Mouse (Mus musculus) neural tube, embryonic 14.5 days (tissue): ENCODE data around the gene Lrba. TPM values are rescaled to one million over a fixed set of nuclear protein-coding genes. Genes with fewer than 3 reads are reported as not detected.

ENCODE experiments used
- ATAC-seq: fragments of 200-750 bp; cut with Nextera tagmentation; 2 replicates; pipeline ENCODE4 v1.8.0; 2017; ENCODE audit warnings: low read depth, mild to moderate bottlenecking, moderate TSS enrichment, moderate library complexity
- H3K27ac ChIP-seq: fragments of 300-500 bp; sonication (generic); 2 replicates; pipeline ENCODE4 v1.5.1; 2014; ENCODE audit warnings: low read depth, mild to moderate bottlenecking, control low read depth, low read length, moderate library complexity, mixed read lengths
- H3K27me3 ChIP-seq: fragments of 300-500 bp; sonication (generic); 2 replicates; pipeline ENCODE4 v1.6.1; 2014; ENCODE audit warnings: low read length; ENCODE audit not compliant: control insufficient read depth, insufficient read depth
- H3K36me3 ChIP-seq: fragments of 300-500 bp; sonication (generic); 2 replicates; pipeline ENCODE4 v1.6.1; 2014; ENCODE audit warnings: low read length, mixed read lengths; ENCODE audit not compliant: control insufficient read depth, insufficient read depth
- H3K4me1 ChIP-seq: fragments of 300-500 bp; sonication (generic); 2 replicates; pipeline ENCODE4 v1.6.1; 2014; ENCODE audit warnings: low read length; ENCODE audit not compliant: control insufficient read depth, insufficient read depth
- H3K4me2 ChIP-seq: fragments of 300-500 bp; sonication (generic); 2 replicates; pipeline ENCODE4 v1.6.1; 2014; ENCODE audit warnings: mild to moderate bottlenecking, low read depth, low read length, control low read depth
- H3K4me3 ChIP-seq: fragments of 300-500 bp; sonication (generic); 2 replicates; pipeline ENCODE4 v1.5.1; 2014; ENCODE audit warnings: low read depth, low read length, control low read depth, mixed read lengths
- H3K9ac ChIP-seq: fragments of 300-500 bp; sonication (generic); replicated peaks from 2 replicates; pipeline ENCODE4 v1.6.1; 2014; ENCODE audit warnings: low read depth, mild to moderate bottlenecking, control low read depth, low read length, mixed read lengths
- H3K9me3 ChIP-seq: fragments of 300-500 bp; sonication (generic); 2 replicates; pipeline ENCODE4 v1.6.1; 2016; ENCODE audit warnings: low read length; ENCODE audit not compliant: control insufficient read depth
- WGBS: fragments of 180-500 bp; shearing (Covaris S2); extraction: QIAGEN DNeasy Blood & Tissue Kit; methylation state at CpG from one replicate; pipeline ENCODE4 v1.1.7; 2014; 5-methylcytosine and 5-hydroxymethylcytosine counted together
- polyA plus RNA-seq: library from polyadenylated mRNA; unstranded; fragments of >200 nt; fragmentation: Nextera tagmentation; extraction: Ambion mirVana; gene quantifications from 2 replicates; pipeline ENCODE4 v1.2.1, GENCODE M21; 2014

Gene Lrba
- polyA plus RNA-seq, 1 experiment from 2014 or later, result 13.6 TPM

DNA sequence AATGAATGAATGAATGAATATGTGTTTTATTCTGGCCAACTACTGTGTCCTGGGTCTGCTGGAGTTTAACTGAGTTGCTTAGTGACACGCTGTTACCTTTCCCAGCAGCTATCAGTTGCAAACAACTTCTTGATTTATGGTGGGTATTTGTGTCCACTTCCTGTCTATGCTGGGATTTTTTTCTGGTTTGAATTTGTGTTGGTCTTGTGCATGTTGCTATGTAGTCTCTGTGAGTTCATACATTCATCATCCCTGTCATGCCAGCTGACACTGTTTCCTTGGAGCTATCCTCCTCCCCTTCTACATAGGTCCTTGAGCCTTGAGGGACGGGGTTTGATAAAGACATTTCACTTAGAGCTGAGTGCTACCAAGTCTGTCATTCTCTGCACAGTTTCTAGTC is 84.4 kb downstream of the Lrba start:
- Histone ChIP-seq H3K36me3 (no peaks in the 10 kb centered on the region), H3K4me3 (no peak overlapping the region), H3K9ac (no peak overlapping the region), H3K9me3 (no peaks in the 10 kb centered on the region), H3K27me3 (no peaks in the 10 kb centered on the region), H3K27ac (no peak overlapping the region), H3K4me1 (no peaks in the 10 kb centered on the region), H3K4me2 (no peak overlapping the region)
- no peak for ATAC-seq
- WGBS, result 75% methylated on average over 2 of the region's 2 CpGs

DNA sequence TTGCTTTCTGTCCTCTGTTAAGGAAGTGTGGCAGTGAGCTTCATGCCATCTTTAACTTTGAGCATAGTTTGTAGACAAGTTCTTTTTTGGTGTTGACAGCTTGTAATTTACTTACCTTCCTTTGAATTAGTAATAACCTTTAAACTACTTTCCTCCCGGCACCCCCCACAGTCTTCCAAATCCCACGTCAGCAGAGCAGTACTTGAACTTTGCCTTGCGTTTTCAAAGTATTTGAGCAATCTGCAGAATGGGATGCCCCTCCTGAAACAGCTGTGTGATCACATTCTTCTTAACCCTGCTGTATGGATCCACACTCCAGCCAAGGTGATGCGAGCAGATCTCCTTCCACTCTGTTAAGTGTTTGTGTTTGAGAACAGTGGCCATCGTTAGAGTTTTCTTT is 85.7 kb downstream of the Lrba start:
- no peak overlapping the region for H3K9ac ChIP-seq
- WGBS, result 69% methylated on average over 5 of the region's 5 CpGs
- no peaks in the 10 kb centered on the region for H3K9me3 ChIP-seq
- H3K27ac ChIP-seq, result no peak overlapping the region
- H3K36me3 ChIP-seq, result no peaks in the 10 kb centered on the region
- no peak for ATAC-seq
- H3K27me3 ChIP-seq, result no peaks in the 10 kb centered on the region
- H3K4me3 ChIP-seq, result no peak overlapping the region
- no peak overlapping the region for H3K4me2 ChIP-seq
- H3K4me1 ChIP-seq, result no peaks in the 10 kb centered on the region

DNA sequence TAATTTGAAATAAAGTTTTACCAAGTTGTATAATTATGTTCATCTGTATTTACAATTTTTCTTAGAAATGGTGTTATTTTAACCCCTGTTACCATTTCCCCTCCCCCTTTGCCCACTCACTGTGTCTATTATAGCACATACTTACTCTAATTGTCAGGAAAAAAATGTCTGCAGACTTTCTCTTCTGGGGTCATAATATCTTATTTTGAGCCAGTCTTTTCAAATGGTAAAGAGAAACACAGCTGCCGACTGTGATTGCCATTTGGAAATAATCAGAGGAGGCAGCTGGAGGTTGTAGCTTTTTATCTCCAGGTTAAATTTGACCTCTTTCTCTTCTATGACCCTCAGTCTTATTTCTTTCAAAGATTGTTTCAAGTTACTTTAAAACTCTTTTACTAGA is 86.9 kb downstream of the Lrba start:
- Histone ChIP-seq H3K4me1 (no peaks in the 10 kb centered on the region), H3K27ac (no peak overlapping the region), H3K27me3 (no peaks in the 10 kb centered on the region), H3K9ac (no peak overlapping the region), H3K4me3 (no peak overlapping the region), H3K36me3 (no peaks in the 10 kb centered on the region), H3K9me3 (no peaks in the 10 kb centered on the region), H3K4me2 (no peak overlapping the region)
- WGBS, result 45% methylated on average over 1 of the region's 1 CpGs
- ATAC-seq, result no peak

DNA sequence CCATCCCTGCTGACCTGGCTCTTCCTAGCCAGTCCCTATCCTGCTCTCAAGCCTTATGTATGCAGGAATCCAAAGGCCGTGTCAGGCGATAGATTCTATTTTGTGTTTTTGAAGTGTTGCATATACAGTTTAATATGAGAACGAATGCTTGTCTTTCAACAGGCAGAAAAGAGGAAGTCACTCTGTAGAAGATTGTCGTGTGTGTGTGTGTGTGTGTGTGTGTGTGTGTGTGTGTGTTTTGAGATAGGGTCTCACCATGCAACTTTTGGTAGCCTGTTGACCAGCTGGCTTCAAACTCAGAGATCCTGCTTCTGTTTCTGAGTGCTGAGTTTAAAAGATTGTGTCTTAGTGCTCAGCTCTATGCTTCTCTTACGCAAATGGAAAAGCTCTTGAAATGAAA is 93.2 kb downstream of the Lrba start:
- Histone ChIP-seq H3K9ac (no peak overlapping the region), H3K36me3 (no peaks in the 10 kb centered on the region), H3K27ac (no peak overlapping the region), H3K4me3 (no peak overlapping the region), H3K4me2 (no peak overlapping the region), H3K9me3 (no peaks in the 10 kb centered on the region), H3K27me3 (no peaks in the 10 kb centered on the region), H3K4me1 (no peaks in the 10 kb centered on the region)
- no peak for ATAC-seq
- WGBS, result 90% methylated on average over 5 of the region's 5 CpGs

DNA sequence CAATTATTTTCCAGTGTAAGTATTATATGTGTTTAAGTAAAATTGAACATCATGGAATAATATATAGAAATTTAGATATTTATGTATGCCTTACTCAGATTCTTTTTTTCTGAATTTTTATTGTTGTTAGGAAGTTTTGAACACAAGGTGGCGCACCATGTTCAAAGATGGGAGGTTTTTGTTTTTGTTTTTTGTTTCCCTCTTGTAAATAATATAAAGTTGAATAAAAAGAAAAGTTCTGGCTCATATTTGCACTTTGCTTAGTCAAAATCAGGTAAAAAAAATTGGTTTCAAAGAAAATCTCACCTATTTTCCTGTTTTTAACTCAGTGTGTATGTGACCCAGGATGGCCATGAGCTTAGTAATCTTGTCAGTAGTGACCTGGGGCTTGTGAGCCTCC is 104.1 kb downstream of the Lrba start:
- Histone ChIP-seq H3K9ac (no peak overlapping the region), H3K27ac (no peak overlapping the region), H3K4me3 (no peak overlapping the region), H3K4me1 (no peaks in the 10 kb centered on the region), H3K9me3 (no peaks in the 10 kb centered on the region), H3K36me3 (no peaks in the 10 kb centered on the region), H3K27me3 (no peaks in the 10 kb centered on the region), H3K4me2 (no peak overlapping the region)
- whole genome bisulfite sequencing, result 35% methylated on average over 1 of the region's 1 CpGs
- ATAC-seq, result no peak

DNA sequence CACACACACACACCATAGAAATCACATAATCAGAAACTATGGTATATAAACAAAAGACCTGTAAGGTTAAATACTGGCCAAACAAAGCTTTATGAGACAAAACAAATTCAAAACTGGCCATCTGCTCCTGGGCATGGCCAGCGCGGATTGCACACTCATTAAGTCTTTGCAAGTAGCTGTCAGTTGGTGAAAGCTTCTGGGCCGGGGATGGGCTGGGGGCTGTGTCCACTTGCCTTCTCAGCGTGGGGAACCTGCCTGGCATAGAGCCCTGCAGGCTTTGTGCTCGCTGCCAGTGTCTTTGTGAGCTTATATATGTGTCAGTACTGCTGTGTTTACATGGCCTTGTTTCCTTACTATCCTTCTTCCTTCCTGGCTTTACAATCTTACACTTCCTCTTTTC is 118.8 kb downstream of the Lrba start:
- ATAC-seq, result no peak; the same call in 1 of the 2 replicates
- no peaks in the 10 kb centered on the region for H3K36me3 ChIP-seq
- H3K4me2 ChIP-seq, result no peak overlapping the region
- 20% methylated on average over 5 of the region's 5 CpGs for WGBS
- no peaks in the 10 kb centered on the region for H3K9me3 ChIP-seq
- H3K4me3 ChIP-seq, result no peak overlapping the region
- H3K4me1 ChIP-seq, result no peaks in the 10 kb centered on the region
- no peaks in the 10 kb centered on the region for H3K27me3 ChIP-seq
- H3K27ac ChIP-seq, result no peak overlapping the region
- H3K9ac ChIP-seq, result no peak overlapping the region

DNA sequence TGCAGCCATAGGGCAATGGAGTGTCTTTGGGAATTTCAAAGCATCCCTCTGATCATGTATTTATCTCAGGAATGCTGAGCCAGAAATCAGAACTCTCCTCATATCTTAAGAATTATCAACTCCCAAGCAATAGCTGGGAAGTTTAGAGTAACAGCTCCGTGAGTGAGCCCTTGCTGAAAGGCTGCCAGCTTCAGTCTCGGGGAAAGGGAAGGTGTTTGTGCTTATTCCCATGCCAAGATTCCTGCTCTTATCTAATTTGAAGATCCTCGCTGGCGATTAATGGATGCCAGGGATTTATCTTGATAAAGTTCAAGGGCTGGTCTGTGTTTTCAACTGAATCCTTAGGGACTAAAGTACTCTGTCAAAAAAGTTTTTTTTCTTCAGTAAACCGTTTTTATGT is 138.0 kb downstream of the Lrba start:
- Histone ChIP-seq H3K4me3 (no peak overlapping the region), H3K4me1 (no peaks in the 10 kb centered on the region), H3K4me2 (no peak overlapping the region), H3K27ac (no peak overlapping the region), H3K36me3 (no peaks in the 10 kb centered on the region), H3K9ac (no peak overlapping the region), H3K27me3 (no peaks in the 10 kb centered on the region), H3K9me3 (no peaks in the 10 kb centered on the region)
- 79% methylated on average over 5 of the region's 5 CpGs for WGBS
- ATAC-seq, result no peak

DNA sequence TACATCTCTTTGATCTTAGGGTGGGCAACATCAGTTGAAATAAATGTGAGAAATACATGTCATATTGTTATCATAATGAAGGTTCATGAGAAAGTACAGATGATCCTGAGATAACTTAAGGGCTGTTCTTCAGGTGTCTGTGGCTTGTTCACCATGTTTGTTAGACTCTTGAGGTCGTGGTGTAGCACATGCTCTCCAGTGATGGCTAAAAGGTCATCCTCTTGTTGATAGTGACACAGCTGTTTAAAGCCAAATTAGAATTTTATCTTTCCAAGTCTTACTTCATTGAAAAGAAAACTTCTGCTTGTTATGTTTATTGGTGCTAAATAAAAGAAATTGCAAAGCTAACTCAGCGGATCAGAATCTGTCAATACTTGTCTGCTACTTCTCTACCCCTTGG is 147.0 kb downstream of the Lrba start:
- no peak overlapping the region for H3K4me3 ChIP-seq
- H3K27ac ChIP-seq, result no peak overlapping the region
- H3K27me3 ChIP-seq, result no peaks in the 10 kb centered on the region
- H3K9me3 ChIP-seq, result no peaks in the 10 kb centered on the region
- no peak overlapping the region for H3K9ac ChIP-seq
- ATAC-seq, result no peak
- no peak overlapping the region for H3K4me2 ChIP-seq
- whole genome bisulfite sequencing, result 76% methylated on average over 2 of the region's 2 CpGs
- no peaks in the 10 kb centered on the region for H3K4me1 ChIP-seq
- H3K36me3 ChIP-seq, result no peaks in the 10 kb centered on the region

DNA sequence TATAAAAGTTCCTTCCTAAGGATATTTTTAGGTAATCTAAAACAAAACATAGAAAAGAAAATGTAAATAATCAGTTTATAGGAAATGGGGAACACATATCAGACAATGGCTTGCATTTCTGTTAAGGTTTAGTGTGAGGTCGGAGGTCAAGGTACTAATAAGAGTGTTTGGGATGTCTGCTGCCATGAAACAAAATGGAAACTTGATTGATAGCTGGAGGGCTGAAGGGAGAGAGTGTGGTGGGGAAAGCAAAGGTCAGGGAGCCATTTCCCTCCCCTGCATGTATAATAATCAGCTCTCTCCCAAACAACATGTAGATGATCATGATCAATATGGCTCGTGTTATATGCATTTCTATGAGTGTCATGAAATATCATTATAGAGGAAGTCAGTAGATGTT is 150.8 kb downstream of the Lrba start:
- H3K4me2 ChIP-seq, result no peak overlapping the region

DNA sequence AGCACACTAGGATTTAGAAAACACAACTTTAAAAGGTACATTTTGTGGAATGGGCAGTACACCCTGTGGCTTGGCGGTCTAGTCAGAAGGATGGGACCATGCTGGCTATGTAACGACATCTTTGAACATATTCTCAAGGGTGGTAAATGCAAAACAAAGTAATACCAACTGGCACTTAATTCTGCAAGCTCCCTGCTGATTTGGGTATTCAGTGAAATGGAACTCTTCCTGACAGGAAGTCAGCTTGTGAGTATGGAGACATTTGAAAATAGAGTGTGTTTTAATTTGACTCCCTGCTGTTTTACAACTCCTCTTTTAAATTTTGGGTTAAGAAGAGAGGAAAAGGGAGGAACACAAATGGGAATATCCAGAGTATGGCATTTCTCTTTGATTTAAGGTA is 158.1 kb downstream of the Lrba start:
- Histone ChIP-seq H3K4me1 (no peaks in the 10 kb centered on the region), H3K27ac (no peak overlapping the region), H3K9me3 (no peaks in the 10 kb centered on the region), H3K4me2 (no peak overlapping the region), H3K4me3 (no peak overlapping the region), H3K27me3 (no peaks in the 10 kb centered on the region), H3K9ac (no peak overlapping the region), H3K36me3 (no peaks in the 10 kb centered on the region)
- no peak for ATAC-seq
- 10% methylated on average over 2 of the region's 2 CpGs for WGBS

More for the DNA sequence above, 150.8 kb downstream of the Lrba start:
- no peaks in the 10 kb centered on the region for H3K27me3 ChIP-seq
- no peak overlapping the region for H3K4me3 ChIP-seq
- H3K27ac ChIP-seq, result no peak overlapping the region
- H3K4me1 ChIP-seq, result no peaks in the 10 kb centered on the region
- no peaks in the 10 kb centered on the region for H3K36me3 ChIP-seq
- no peaks in the 10 kb centered on the region for H3K9me3 ChIP-seq
- ATAC-seq, result no peak
- no peak overlapping the region for H3K9ac ChIP-seq
- WGBS, result 79% methylated on average over 2 of the region's 2 CpGs
